Mouse (Mus musculus) kidney, postnatal 14 days (tissue): ENCODE measurements around the gene Bcdin3d.
A peak's percentile ranks its signal among the peaks of the same experiment; 100 is the strongest.

ENCODE experiments used
- DNase-seq: peaks from one replicate; pipeline ENCODE4 v3.0.0; 2022; ENCODE audit warnings: mixed read lengths

The Bcdin3d gene

GRCm38 (mm10) chr15:99474576-99474926 lies at the start of gene Bcdin3d:
Bcdin3d (minus strand) TSS chr15:99474730.
- peak; percentile 92 for DNase-seq

DNA sequence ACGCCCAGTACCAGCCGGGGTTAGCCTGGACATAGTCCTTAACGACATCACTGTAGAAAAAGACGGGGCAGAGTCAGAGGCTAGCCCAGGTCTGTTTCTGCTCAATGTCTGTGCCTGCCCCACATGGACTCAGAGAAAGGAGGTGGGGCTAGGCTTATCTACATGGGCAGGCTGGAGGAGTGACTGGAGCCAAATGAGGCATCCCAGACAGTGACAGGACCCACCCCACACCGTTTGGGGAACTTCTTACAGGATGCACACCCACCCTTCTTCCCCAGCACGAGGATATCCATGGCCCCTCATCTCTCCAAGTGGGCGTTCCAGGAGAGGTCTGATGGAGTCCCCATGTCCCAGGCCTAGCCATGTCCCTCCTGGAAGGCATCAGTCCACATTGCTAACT lies 45.8 kb upstream of the Bcdin3d start:
- DNase-seq, result no peak

GRCm38 (mm10) chr15:99519626-99520025 lies 45.1 kb upstream of the Bcdin3d start:
- DNase-seq, result no peak

DNA sequence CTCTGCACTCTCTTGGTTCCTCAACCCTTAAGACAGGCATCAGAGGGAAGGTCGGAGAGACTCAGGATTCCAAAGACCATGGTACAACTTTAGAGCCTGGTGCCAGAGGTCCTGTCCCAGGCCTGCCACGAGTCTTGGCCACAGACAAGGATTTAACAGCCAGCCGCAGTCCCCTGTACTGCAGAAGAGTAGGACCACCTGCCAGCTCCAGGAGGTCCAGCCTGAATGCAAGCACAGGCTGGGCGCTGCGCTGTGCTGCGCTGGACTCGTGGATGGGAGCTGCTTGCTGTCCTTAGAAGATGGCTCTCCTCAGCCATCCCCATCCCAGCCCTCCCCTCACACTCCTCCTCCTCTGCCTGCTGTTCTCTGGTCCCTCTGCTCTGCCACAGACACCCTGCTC lies 43.2 kb upstream of the Bcdin3d start:
- DNase-seq, result no peak

DNA sequence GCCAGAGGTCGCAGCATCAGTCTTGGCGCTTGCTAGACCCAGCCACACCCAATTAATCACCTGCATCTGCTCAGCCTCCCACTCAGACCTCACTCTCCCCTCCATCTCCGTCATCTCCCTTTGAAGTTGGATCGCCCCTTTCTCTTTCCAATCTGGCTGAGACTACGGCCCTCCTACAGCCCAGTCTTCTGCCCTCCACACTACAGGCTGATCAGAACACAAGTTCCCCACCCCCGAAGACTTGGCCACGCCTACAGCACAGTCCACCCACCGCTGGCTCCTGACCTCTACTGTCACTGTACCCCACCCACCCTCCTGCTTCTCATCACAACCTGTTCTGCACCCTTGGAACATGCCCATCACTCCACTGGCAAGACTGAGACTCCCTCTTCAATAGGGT lies 42.2 kb upstream of the Bcdin3d start:
- no peak for DNase-seq

- peak; percentile 37 for DNase-seq
Observed at GRCm38 (mm10) chr15:99511797-99512525, 37.4 kb upstream of the Bcdin3d start.

GRCm38 (mm10) chr15:99510621-99511020 lies 36.1 kb upstream of the Bcdin3d start:
- no peak for DNase-seq

DNA sequence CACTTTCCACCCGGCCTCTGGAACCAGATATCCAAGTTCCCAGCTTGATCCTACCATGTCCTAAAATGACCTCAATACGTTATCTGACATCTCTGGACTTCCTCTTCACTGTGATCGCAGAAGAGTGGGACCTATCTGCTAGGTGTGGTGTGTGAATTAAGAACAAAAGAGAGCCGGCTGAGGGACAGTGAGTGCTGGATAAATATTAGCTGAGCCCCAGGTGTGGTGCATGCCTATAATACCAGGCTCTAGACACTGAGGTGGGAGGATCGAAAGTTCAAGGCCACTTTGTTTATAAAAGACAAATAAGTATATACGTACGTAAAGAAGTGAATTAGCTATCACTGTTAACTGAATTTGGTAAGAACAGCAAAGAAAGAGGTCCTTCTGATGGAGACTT lies 35.3 kb upstream of the Bcdin3d start:
- DNase-seq, result no peak

DNA sequence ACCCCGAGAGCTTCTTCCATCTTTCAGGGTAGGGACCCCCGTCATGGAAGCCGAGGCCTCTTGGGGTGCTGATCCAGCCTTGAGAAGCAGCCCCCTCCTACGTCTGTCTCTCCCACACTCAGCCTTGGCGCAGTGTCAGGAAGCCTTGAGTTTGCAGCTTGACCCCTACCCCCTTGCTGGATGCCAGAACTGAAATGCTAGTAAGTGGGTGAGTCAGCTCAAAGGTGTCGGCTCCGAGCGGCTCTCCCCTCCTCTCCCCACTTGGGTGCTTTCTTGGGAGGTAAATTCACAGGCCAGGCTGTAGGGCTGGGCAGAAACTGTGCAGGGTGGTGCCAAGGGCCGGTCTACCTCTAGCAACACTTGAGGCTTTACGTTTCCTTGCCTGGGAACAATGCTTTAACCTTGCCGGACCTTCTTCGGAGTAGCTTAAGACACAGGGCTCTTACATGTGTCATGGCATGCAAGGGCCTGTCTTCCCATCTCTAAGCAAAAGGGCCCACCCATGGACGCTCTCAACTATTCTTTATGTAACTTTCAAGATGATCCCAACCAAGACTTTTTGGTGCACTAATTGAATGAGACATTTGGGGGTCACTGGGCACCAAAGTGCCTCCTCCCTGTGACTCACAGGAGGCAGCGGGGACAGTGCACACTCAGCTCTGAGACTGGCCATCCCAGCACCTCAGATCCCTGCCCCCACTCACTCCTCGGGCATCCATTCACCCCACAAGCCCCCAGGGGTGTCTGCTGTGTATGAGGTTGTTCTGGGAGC lies 31.0 kb upstream of the Bcdin3d start:
- DNase-seq, result peak; percentile 28

- DNase-seq, result no peak
Observed at GRCm38 (mm10) chr15:99503256-99503655, 28.7 kb upstream of the Bcdin3d start.

- DNase-seq, result peak; percentile 52
Observed at GRCm38 (mm10) chr15:99502311-99502831, 27.8 kb upstream of the Bcdin3d start.

DNA sequence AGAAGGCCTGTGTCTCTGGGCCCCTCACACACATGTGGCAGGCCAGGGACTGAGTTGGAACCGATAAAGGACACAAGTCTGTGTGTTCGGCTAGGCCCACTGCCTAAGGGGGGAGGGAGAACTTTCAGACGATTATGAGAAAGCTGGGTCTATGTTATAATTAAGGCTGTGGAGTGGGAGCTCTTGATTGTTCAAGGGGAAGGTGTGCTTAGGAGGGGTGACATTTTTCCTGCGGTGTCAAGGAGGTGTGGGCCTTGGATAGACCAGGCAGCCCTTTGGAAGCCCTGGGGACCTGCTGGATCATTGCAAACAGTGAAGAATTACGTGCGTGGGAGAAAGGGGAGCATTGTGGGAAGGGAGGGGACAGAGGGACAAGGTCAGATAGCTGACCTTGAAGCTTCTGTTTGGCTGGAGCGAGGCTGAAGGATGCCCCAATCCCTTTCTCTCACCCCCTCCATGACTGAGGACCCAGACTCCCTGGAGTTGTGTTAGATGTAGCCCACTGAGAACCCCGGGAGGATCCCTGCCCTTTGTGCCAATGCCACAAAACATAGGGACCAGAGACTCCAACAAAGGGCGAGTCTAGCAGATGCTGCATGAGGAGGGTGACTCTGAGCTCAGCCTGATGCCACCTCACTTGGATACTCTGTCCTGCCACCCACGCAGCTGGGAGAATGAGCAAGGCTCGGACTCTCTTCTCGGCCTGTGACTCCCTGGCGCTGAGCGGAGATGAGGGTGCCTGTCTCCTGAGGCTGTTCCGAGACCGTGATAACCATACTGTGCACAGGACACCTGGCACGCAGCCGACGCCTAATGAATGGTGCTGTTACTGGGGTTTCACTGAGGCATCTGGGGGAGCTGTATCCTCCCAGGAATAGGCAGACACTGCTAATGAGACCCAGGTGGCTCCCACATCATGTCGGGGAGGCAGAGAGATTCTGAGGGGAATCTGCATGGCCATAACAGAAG lies 27.0 kb upstream of the Bcdin3d start:
- DNase-seq, result no peak

DNA sequence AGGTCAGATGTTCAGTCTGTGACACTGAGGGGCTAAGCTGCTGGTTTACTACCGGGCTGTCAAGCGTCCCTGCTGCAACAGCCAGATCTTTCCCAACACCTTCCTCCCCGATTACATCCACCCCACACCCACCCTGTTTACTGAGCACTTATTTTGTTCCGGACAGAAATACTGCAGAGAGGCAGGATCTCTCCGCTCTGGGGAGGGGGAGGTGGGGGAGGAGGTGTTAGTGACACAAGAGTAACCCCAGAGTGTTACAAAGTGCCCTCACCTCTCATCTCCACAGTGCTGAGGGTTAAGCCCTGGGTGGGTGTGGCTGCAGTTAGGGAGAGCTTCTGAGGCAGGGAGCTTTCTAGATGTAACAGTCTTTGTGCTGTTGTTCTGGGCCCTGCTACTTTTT lies 25.8 kb upstream of the Bcdin3d start:
- DNase-seq, result no peak

DNA sequence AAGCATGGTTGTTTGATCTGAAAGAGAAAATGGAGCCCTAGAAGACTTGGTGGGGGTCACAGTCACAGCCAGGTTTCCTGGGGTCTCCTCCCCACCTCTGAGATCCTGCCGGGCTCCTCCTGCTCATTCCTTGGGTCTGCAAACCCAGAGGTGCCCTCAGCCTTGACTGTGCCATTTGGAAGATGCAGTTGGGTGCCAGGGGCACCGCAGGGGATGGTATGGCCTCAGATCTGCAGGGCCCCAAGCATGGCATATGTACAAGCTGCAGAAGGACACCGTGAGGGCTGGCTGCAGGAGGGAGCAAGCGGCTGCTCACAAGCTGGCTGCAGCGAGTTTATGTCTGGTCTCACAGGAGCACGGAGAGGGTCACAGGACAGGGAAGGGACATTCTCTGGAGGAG lies 25.2 kb upstream of the Bcdin3d start:
- no peak for DNase-seq

DNA sequence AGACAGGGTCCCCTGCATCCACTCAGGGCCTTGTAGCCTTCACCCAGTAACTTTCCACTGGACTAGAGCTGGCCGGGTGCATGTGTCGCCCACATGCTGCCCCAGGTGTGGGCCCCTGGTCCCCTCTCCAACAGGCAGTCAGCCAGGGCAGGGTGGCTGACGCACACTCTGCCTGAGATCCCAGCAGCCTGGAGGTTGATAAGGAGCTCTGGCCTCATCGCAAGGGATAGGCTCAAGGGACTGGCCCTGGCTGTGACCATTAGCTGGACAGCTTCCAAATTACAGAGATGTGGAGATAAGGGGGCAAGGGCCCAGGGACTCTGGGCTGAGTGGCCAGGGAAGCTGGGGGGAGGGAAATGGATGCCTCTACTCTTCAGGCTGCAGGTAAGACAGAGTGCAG lies 24.3 kb upstream of the Bcdin3d start:
- DNase-seq, result peak; percentile 70

DNA sequence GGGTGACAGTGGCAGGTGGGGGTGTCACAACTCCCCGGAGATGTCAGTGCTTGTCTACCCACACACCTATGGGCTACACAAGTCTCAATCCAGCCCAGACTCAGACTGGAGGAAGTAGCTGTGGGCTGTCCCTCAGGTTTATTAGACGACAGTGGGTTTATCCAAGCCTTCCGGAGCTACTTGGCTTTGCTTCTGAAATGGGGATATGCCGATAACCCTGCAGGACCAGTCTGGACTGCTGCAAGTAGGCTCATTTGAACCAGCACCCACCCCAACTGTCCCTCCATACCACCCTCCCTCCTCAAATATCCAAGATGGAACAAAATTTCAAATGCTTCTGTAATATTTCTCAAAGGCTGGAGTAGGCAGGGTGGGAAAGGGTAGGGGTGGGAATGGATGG lies 23.8 kb upstream of the Bcdin3d start:
- DNase-seq, result no peak

DNA sequence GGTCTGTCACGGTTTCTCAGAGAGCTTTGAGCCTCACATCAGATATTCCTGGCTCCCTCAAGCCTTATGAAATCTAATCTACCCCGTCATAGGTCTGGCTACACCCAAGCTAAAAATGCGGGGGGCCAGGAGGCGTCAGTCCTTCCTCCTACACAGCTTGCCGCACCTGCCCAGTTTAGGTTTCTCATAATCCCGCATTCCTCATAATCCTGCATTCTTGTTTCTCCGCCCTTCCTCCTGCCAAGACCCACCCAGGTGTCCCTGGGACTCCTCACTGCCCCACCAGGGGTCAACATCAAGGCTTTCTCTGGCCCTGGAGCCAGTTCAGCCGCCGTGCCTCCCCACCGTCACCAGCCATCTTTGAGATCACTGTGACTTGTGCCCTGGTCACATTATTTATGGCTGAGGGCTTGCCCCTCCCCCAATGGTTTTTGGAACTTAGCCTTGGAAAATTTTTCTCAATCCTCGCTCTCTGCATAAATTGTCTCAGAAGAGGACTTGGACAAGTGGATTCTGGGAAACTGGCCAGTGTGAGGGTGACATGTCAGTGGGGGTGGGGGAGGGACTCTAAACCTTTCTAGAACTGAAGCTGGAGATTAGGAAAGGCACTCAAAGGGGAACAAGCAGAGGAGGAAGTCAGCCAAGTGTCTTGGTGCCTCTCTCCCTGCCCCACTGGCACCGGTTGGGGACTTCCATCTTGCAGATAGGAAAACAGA lies 23.2 kb upstream of the Bcdin3d start:
- DNase-seq, result peak; percentile 89

GRCm38 (mm10) chr15:99497061-99497460 lies 22.5 kb upstream of the Bcdin3d start:
- DNase-seq, result peak; percentile 69

DNA sequence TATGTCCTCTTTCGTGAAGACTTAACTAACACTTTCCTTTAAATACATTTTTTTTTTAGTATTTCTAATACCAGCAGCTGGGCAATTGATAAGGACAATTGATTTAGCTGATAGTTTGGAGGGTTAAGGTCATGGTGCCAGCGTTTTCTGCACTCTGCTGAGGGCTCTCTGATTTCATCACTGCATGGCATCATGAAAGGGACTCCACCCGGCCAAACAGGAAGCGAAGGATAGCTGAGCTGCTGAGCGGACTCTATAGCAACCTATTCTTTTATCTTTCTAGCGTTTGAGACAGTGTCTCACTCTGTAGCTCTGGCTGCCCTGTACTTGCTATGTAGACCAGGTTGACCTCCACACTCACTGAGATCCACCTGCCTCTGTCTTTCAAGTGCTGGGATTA lies 10.2 kb upstream of the Bcdin3d start:
- DNase-seq, result no peak

GRCm38 (mm10) chr15:99475814-99476213 lies 1.3 kb upstream of the Bcdin3d start:
- DNase-seq, result no peak

GRCm38 (mm10) chr15:99473801-99474575 lies 542 bp downstream of the Bcdin3d start:
- DNase-seq, result peak; percentile 81

GRCm38 (mm10) chr15:99472972-99473371 lies 1.6 kb downstream of the Bcdin3d start:
- DNase-seq, result no peak
